Mouse (Mus musculus): ENCODE results near the gene Snx25. TPM values are rescaled to one million over a fixed set of nuclear protein-coding genes. Genes with fewer than 3 reads are reported as not detected.
A peak's percentile ranks its signal among the peaks of the same experiment; 100 is the strongest.

The Snx25 gene
- polyA plus RNA-seq, 1 experiment from 2014 or later: 9.6 TPM

GRCm38 (mm10) chr8:46162953-46163869 is 11.3 kb upstream of the Snx25 start:
- Histone ChIP-seq H3K4me3 (ENCODE audit: low read depth, low read length) (peak overlapping the region; percentile 80), H3K36me3 (ENCODE audit: control insufficient read depth, insufficient read depth, low read length) (no peaks in the 10 kb centered on the region), H3K4me1 (ENCODE audit: control insufficient read depth, insufficient read depth, low read length) (peaks cover 12% of the 10 kb centered on the region; the same call in 1 of the 2 replicates), H3K27ac (replicated peaks; ENCODE audit: low read depth, low read length) (peak overlapping the region; percentile 77), H3K9me3 (ENCODE audit: control insufficient read depth, low read length) (no peaks in the 10 kb centered on the region), H3K9ac (ENCODE audit: low read depth, low read length) (peak overlapping the region; percentile 88), H3K27me3 (replicated peaks; ENCODE audit: control insufficient read depth, insufficient read depth, low read length) (no peaks in the 10 kb centered on the region), H3K4me2 (ENCODE audit: low read depth, low read length) (peak overlapping the region; percentile 86)
- DNase-seq (ENCODE audit: low spot score) (peak; percentile 97), ATAC-seq (ENCODE audit: low read depth) (peak; percentile 98)
- 3% methylated on average over 61 of the region's 77 CpGs for WGBS

GRCm38 (mm10) chr8:46153042-46153441 is 1.1 kb upstream of the Snx25 start:
- DNase-seq (ENCODE audit: low spot score) (no peak), ATAC-seq (ENCODE audit: low read depth) (no peak)
- no peak overlapping the region for H3K9ac ChIP-seq (ENCODE audit: low read depth, low read length)
- peak overlapping the region; percentile 84 for H3K4me2 ChIP-seq (ENCODE audit: low read depth, low read length)
- no peaks in the 10 kb centered on the region for H3K27me3 ChIP-seq (replicated peaks; ENCODE audit: control insufficient read depth, insufficient read depth, low read length)
- H3K27ac ChIP-seq (replicated peaks; ENCODE audit: low read depth, low read length): no peak overlapping the region
- H3K4me3 ChIP-seq (ENCODE audit: low read depth, low read length): peak overlapping the region; percentile 79
- 30% methylated on average over 2 of the region's 2 CpGs for WGBS
- H3K4me1 ChIP-seq (ENCODE audit: control insufficient read depth, insufficient read depth, low read length): peaks cover 12% of the 10 kb centered on the region
- H3K9me3 ChIP-seq (ENCODE audit: control insufficient read depth, low read length): no peaks in the 10 kb centered on the region
- no peaks in the 10 kb centered on the region for H3K36me3 ChIP-seq (ENCODE audit: control insufficient read depth, insufficient read depth, low read length)

GRCm38 (mm10) chr8:46151202-46152062 is 527 bp downstream of the Snx25 start, which contains the start of gene Cfap97:
Gene Cfap97 (plus strand): TSS chr8:46151771.
- DNase-seq (ENCODE audit: low spot score) (peak; percentile 41), ATAC-seq (ENCODE audit: low read depth) (peak; percentile 75)
- Histone ChIP-seq H3K9ac (ENCODE audit: low read depth, low read length) (peak within 1 kb of the TSS; percentile 80), H3K36me3 (ENCODE audit: control insufficient read depth, insufficient read depth, low read length) (no peaks in the 10 kb centered on the region), H3K27ac (replicated peaks; ENCODE audit: low read depth, low read length) (no peak within 1 kb of the TSS), H3K4me1 (ENCODE audit: control insufficient read depth, insufficient read depth, low read length) (peaks cover 12% of the 10 kb centered on the region), H3K9me3 (ENCODE audit: control insufficient read depth, low read length) (no peaks in the 10 kb centered on the region), H3K4me2 (ENCODE audit: low read depth, low read length) (peak within 1 kb of the TSS; percentile 84), H3K4me3 (ENCODE audit: low read depth, low read length) (peak within 1 kb of the TSS; percentile 79), H3K27me3 (replicated peaks; ENCODE audit: control insufficient read depth, insufficient read depth, low read length) (no peaks in the 10 kb centered on the region)
- WGBS: 5% methylated on average over 25 of the region's 75 CpGs

GRCm38 (mm10) chr8:46149782-46150181 is 2.2 kb downstream of the Snx25 start:
- no peak overlapping the region for H3K27ac ChIP-seq (replicated peaks; ENCODE audit: low read depth, low read length)
- H3K4me1 ChIP-seq (ENCODE audit: control insufficient read depth, insufficient read depth, low read length): peaks cover 12% of the 10 kb centered on the region
- no peak for ATAC-seq (ENCODE audit: low read depth)
- 80% methylated on average over 9 of the region's 9 CpGs for WGBS
- H3K36me3 ChIP-seq (ENCODE audit: control insufficient read depth, insufficient read depth, low read length): no peaks in the 10 kb centered on the region
- no peak overlapping the region for H3K4me3 ChIP-seq (ENCODE audit: low read depth, low read length)
- H3K9ac ChIP-seq (ENCODE audit: low read depth, low read length): no peak overlapping the region
- no peak for DNase-seq (ENCODE audit: low spot score)
- no peaks in the 10 kb centered on the region for H3K9me3 ChIP-seq (ENCODE audit: control insufficient read depth, low read length)
- H3K4me2 ChIP-seq (ENCODE audit: low read depth, low read length): no peak overlapping the region
- H3K27me3 ChIP-seq (replicated peaks; ENCODE audit: control insufficient read depth, insufficient read depth, low read length): no peaks in the 10 kb centered on the region

- DNase-seq (ENCODE audit: low spot score): no peak
- no peak overlapping the region for H3K4me3 ChIP-seq (ENCODE audit: low read depth, low read length)
- WGBS: 69% methylated on average over 6 of the region's 6 CpGs
Observed at GRCm38 (mm10) chr8:46149306-46149705, 2.7 kb downstream of the Snx25 start.

GRCm38 (mm10) chr8:46146173-46146572 is 5.8 kb downstream of the Snx25 start:
- no peaks in the 10 kb centered on the region for H3K9me3 ChIP-seq (ENCODE audit: control insufficient read depth, low read length)
- no peaks in the 10 kb centered on the region for H3K27me3 ChIP-seq (replicated peaks; ENCODE audit: control insufficient read depth, insufficient read depth, low read length)
- H3K27ac ChIP-seq (replicated peaks; ENCODE audit: low read depth, low read length): no peak overlapping the region
- H3K9ac ChIP-seq (ENCODE audit: low read depth, low read length): no peak overlapping the region
- no peak for ATAC-seq (ENCODE audit: low read depth)
- H3K4me1 ChIP-seq (ENCODE audit: control insufficient read depth, insufficient read depth, low read length): peaks cover 7% of the 10 kb centered on the region
- no peak overlapping the region for H3K4me3 ChIP-seq (ENCODE audit: low read depth, low read length)
- 27% methylated on average over 3 of the region's 3 CpGs for WGBS
- DNase-seq (ENCODE audit: low spot score): peak; percentile 33
- H3K4me2 ChIP-seq (ENCODE audit: low read depth, low read length): no peak overlapping the region
- H3K36me3 ChIP-seq (ENCODE audit: control insufficient read depth, insufficient read depth, low read length): no peaks in the 10 kb centered on the region

More at GRCm38 (mm10) chr8:46149306-46149705, 2.7 kb downstream of the Snx25 start:
- Histone ChIP-seq H3K36me3 (ENCODE audit: control insufficient read depth, insufficient read depth, low read length) (no peaks in the 10 kb centered on the region), H3K9ac (ENCODE audit: low read depth, low read length) (no peak overlapping the region), H3K4me2 (ENCODE audit: low read depth, low read length) (no peak overlapping the region), H3K27ac (replicated peaks; ENCODE audit: low read depth, low read length) (no peak overlapping the region), H3K4me1 (ENCODE audit: control insufficient read depth, insufficient read depth, low read length) (peaks cover 12% of the 10 kb centered on the region), H3K9me3 (ENCODE audit: control insufficient read depth, low read length) (no peaks in the 10 kb centered on the region), H3K27me3 (replicated peaks; ENCODE audit: control insufficient read depth, insufficient read depth, low read length) (no peaks in the 10 kb centered on the region)
- no peak for ATAC-seq (ENCODE audit: low read depth)

- H3K4me1 ChIP-seq (ENCODE audit: control insufficient read depth, insufficient read depth, low read length): no peaks in the 10 kb centered on the region; the same call in 1 of the 2 replicates
- no peak overlapping the region for H3K4me3 ChIP-seq (ENCODE audit: low read depth, low read length)
- no peaks in the 10 kb centered on the region for H3K27me3 ChIP-seq (replicated peaks; ENCODE audit: control insufficient read depth, insufficient read depth, low read length)
- DNase-seq (ENCODE audit: low spot score) (no peak), ATAC-seq (ENCODE audit: low read depth) (no peak)
- H3K9ac ChIP-seq (ENCODE audit: low read depth, low read length): no peak overlapping the region
- H3K4me2 ChIP-seq (ENCODE audit: low read depth, low read length): no peak overlapping the region
- no peaks in the 10 kb centered on the region for H3K36me3 ChIP-seq (ENCODE audit: control insufficient read depth, insufficient read depth, low read length)
- no peaks in the 10 kb centered on the region for H3K9me3 ChIP-seq (ENCODE audit: control insufficient read depth, low read length)
- no peak overlapping the region for H3K27ac ChIP-seq (replicated peaks; ENCODE audit: low read depth, low read length)
- 8% methylated on average over 1 of the region's 1 CpGs for WGBS
Observed at GRCm38 (mm10) chr8:46143924-46144323, 8.0 kb downstream of the Snx25 start.

GRCm38 (mm10) chr8:46143470-46143869 is 8.5 kb downstream of the Snx25 start:
- Histone ChIP-seq H3K4me3 (ENCODE audit: low read depth, low read length) (no peak overlapping the region), H3K4me2 (ENCODE audit: low read depth, low read length) (no peak overlapping the region), H3K27me3 (replicated peaks; ENCODE audit: control insufficient read depth, insufficient read depth, low read length) (no peaks in the 10 kb centered on the region), H3K9me3 (ENCODE audit: control insufficient read depth, low read length) (no peaks in the 10 kb centered on the region), H3K4me1 (ENCODE audit: control insufficient read depth, insufficient read depth, low read length) (no peaks in the 10 kb centered on the region; the same call in 1 of the 2 replicates), H3K36me3 (ENCODE audit: control insufficient read depth, insufficient read depth, low read length) (no peaks in the 10 kb centered on the region), H3K27ac (replicated peaks; ENCODE audit: low read depth, low read length) (no peak overlapping the region), H3K9ac (ENCODE audit: low read depth, low read length) (no peak overlapping the region)
- ATAC-seq (ENCODE audit: low read depth): no peak
- WGBS: 54% methylated on average over 5 of the region's 5 CpGs
- no peak for DNase-seq (ENCODE audit: low spot score)
